Mouse (Mus musculus) C2C12 (cell line): Measurements from ENCODE around the gene A930033H14Rik. TPM values are rescaled to one million over a fixed set of nuclear protein-coding genes. Genes with fewer than 3 reads are reported as not detected.

Experiments used
- H3K27me3 ChIP-seq: one replicate; pipeline ENCODE4 v1.6.1; 2011; ENCODE audit not compliant: control insufficient read depth, insufficient read depth, insufficient read length
- H3K36me3 ChIP-seq: one replicate; pipeline ENCODE4 v1.6.1; 2011; ENCODE audit not compliant: control insufficient read depth, insufficient read depth
- H3K4me3 ChIP-seq: one replicate; pipeline ENCODE4 v1.5.1; 2011; ENCODE audit warnings: mild to moderate bottlenecking, control low read depth; ENCODE audit not compliant: poor library complexity, insufficient read depth, severe bottlenecking
- H3K79me2 ChIP-seq: one replicate; pipeline ENCODE4 v1.6.1; 2011; ENCODE audit not compliant: control insufficient read depth, insufficient read depth
- H3K79me3 ChIP-seq: one replicate; pipeline ENCODE4 v1.6.1; 2011; ENCODE audit warnings: low read depth, control low read depth
- H3ac ChIP-seq: one replicate; pipeline ENCODE3; 2011; ENCODE audit warnings: low read depth; ENCODE audit not compliant: control insufficient read depth, insufficient read length
- CEBPB ChIP-seq: IDR thresholded peaks from one replicate; pipeline ENCODE4 v1.6.1; 2011; ENCODE audit warnings: low read depth, mild to moderate bottlenecking, control low read depth, moderate library complexity
- CTCF ChIP-seq: IDR thresholded peaks from one replicate; pipeline ENCODE4 v1.5.1; 2011; ENCODE audit not compliant: control insufficient read depth, insufficient read depth, insufficient read length
- FOSL1 ChIP-seq: IDR thresholded peaks from one replicate; pipeline ENCODE4 v1.8.0; 2011; ENCODE audit warnings: mild to moderate bottlenecking, low read length; ENCODE audit not compliant: poor library complexity, insufficient read depth, severe bottlenecking
- MAX ChIP-seq: IDR thresholded peaks from one replicate; pipeline ENCODE4 v1.6.1; 2011; ENCODE audit warnings: mild to moderate bottlenecking, control low read depth
- MYOD1 ChIP-seq: IDR thresholded peaks from one replicate; pipeline ENCODE4 v1.6.1; 2011; ENCODE audit warnings: low read depth; ENCODE audit not compliant: control insufficient read depth, insufficient read length
- MYOG ChIP-seq: IDR thresholded peaks from one replicate; pipeline ENCODE4 v1.6.1; 2011; ENCODE audit not compliant: control insufficient read depth, insufficient read length; ENCODE audit errors: extremely low read depth
- USF1 ChIP-seq: IDR thresholded peaks from one replicate; pipeline ENCODE4 v1.6.1; 2011; ENCODE audit warnings: low read depth, mild to moderate bottlenecking, control low read depth, moderate library complexity
- polyA plus RNA-seq: library from polyadenylated mRNA; unstranded; fragments of >200 nt; fragmentation: generic; extraction: Trizol; gene quantifications from one replicate; pipeline ENCODE4 v1.2.1, GENCODE M21; 2012; ENCODE audit warnings: missing spikeins

A930033H14Rik gene
- polyA plus RNA-seq, 1 experiment, result 0.48 TPM

DNA sequence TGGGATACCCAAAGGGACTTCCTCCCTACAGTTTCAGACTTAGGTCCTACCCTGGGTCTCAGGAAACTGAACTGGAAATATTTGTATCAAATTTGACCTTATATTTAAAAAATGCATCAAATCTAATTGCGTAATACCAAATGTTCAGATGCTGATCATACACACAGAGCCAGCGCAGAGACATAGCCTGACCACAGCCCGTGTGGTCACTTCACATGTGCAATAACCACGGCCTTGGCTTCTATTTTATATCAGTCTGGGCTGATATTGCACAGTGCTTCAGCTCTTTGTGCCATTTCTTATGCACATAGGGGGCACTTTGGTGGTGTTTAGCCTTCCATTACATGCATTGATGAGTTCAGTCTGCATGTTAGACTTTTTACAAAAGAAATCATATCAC, 10.3 kb upstream of the A930033H14Rik start:
- no peak overlapping the region for H3K4me3 ChIP-seq
- no peaks in the 10 kb centered on the region for H3K79me3 ChIP-seq
- H3K27me3 ChIP-seq, result no peaks in the 10 kb centered on the region
- no peaks in the 10 kb centered on the region for H3K36me3 ChIP-seq
- no peaks in the 10 kb centered on the region for H3K79me2 ChIP-seq
- no peak overlapping the region for H3ac ChIP-seq
- TF ChIP-seq CEBPB, result peak; percentile 36
- no peak for TF ChIP-seq FOSL1

DNA sequence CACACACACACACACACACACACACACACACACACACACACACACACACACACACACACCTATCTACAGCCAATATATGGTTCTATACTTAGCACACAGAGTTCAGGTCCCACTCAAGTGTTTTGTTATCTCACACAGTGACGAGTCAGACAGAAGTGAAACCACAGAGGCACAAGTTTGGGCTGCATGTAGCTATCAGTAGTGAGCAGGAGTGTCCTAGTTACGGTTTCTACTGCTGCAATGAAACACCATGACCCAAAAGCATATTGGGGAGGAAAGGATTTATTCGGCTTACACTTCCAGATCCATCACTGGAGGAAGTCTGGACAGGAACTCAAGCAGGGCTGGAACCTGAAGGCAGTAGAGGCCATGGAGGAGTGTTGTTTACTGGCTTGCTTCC, 9.1 kb upstream of the A930033H14Rik start:
- TF ChIP-seq MAX, result no peak
- TF ChIP-seq USF1, result no peak
- no peak for TF ChIP-seq CEBPB
- no peak for TF ChIP-seq MYOG
- TF ChIP-seq CTCF, result no peak
- no peak for TF ChIP-seq MYOD1
- TF ChIP-seq FOSL1, result no peak
- Histone ChIP-seq H3K27me3 (no peaks in the 10 kb centered on the region), H3K79me3 (no peaks in the 10 kb centered on the region), H3K4me3 (no peak overlapping the region), H3K79me2 (no peaks in the 10 kb centered on the region), H3ac (no peak overlapping the region), H3K36me3 (no peaks in the 10 kb centered on the region)

DNA sequence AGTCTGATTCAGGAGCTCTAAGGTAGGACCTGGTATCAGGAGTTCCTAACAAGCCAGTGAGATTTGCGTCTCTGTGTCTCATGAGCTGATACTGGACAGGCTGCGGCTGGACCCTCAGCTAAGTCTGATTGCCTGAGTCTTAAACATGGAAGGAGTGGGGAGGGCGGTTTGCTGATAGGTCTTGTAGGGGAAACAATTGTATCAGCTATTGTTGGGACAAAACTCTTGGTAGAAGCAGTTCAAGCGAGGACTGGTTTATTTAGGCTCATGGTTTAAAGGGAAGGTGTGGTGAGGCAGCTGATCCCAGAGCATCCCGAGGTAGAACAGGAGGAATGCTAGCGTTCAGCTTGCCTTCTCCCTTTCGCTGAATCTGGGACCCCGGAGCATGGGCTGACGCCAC, 8.2 kb upstream of the A930033H14Rik start:
- TF ChIP-seq FOSL1, result no peak
- no peak for TF ChIP-seq MAX
- no peak for TF ChIP-seq MYOD1
- no peak for TF ChIP-seq CEBPB
- TF ChIP-seq MYOG, result no peak
- no peak for TF ChIP-seq USF1
- no peak for TF ChIP-seq CTCF
- no peaks in the 10 kb centered on the region for H3K27me3 ChIP-seq
- H3K36me3 ChIP-seq, result no peaks in the 10 kb centered on the region

GRCm38 (mm10) chr10:69220296-69220695, 7.4 kb upstream of the A930033H14Rik start:
- Histone ChIP-seq H3K4me3 (no peak overlapping the region), H3K79me2 (no peaks in the 10 kb centered on the region), H3K79me3 (no peaks in the 10 kb centered on the region), H3K27me3 (no peaks in the 10 kb centered on the region), H3K36me3 (no peaks in the 10 kb centered on the region), H3ac (no peak overlapping the region)
- TF ChIP-seq USF1 (no peak), FOSL1 (no peak), CTCF (no peak), MAX (no peak), CEBPB (no peak), MYOD1 (no peak), MYOG (no peak)

More for the DNA sequence above, 8.2 kb upstream of the A930033H14Rik start:
- Histone ChIP-seq H3K79me2 (no peaks in the 10 kb centered on the region), H3K79me3 (no peaks in the 10 kb centered on the region), H3ac (no peak overlapping the region), H3K4me3 (no peak overlapping the region)

- Histone ChIP-seq H3K4me3 (no peak overlapping the region), H3K79me2 (peaks cover under 1% of the 10 kb centered on the region), H3ac (no peak overlapping the region), H3K27me3 (no peaks in the 10 kb centered on the region), H3K79me3 (no peaks in the 10 kb centered on the region), H3K36me3 (no peaks in the 10 kb centered on the region)
- TF ChIP-seq CEBPB, result no peak
- TF ChIP-seq FOSL1, result no peak
These were observed 6.4 kb upstream of the A930033H14Rik start for GRCm38 (mm10) chr10:69219289-69219626.

DNA sequence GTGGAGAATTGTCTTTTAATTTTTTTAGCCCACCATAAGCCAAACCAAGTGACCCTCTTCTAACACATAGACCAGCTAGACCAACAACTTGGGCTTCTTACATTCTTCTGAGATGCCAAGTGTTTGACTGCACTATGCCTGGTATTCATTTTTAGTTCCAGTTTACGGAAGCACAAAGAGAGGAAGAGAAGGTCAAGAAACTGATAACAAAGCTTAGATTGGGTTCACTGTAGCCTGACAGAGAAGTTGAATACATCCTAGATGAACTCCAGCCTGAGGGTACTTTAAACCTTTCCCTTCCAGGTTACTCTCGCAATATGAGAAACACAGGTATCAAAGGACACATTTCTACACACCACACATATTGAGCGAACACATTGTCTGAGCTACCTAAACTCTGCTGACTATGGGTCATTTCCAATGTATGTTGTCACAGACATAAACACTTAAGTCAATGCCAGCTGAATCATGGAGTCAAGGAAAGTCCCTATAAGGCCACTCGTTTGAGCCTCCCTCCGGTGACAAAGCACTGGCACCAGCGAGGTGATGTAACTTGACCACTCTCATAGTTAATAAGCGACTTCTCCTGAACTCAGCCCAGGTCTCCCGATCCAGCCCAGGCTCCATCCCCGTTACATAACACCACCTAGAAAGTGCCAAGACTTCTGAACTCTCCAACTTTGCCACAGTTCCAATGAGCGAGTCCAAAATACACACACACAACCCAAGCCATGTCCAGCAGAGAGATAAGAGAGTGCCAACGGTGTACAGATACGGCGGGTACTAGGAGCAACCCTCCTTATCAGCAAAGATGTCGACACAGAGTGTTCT, 5.8 kb upstream of the A930033H14Rik start:
- Histone ChIP-seq H3K79me3 (no peaks in the 10 kb centered on the region), H3K27me3 (no peaks in the 10 kb centered on the region), H3K79me2 (peaks cover 7% of the 10 kb centered on the region), H3K36me3 (no peaks in the 10 kb centered on the region), H3K4me3 (no peak overlapping the region), H3ac (no peak overlapping the region)
- TF ChIP-seq MYOD1, result no peak
- TF ChIP-seq FOSL1, result no peak
- TF ChIP-seq MYOG, result no peak
- TF ChIP-seq USF1, result no peak
- TF ChIP-seq CEBPB, result no peak
- TF ChIP-seq CTCF, result no peak
- TF ChIP-seq MAX, result no peak
